Mouse (Mus musculus) ES-Bruce4 (cell line): ENCODE results near the gene Ago1. TPM values are rescaled to one million over a fixed set of nuclear protein-coding genes. Genes with fewer than 3 reads are reported as not detected.

Source experiments
- H3K27ac ChIP-seq: 2 replicates; pipeline ENCODE4 v1.5.1; 2012; ENCODE audit warnings: low read length, inconsistent platforms; ENCODE audit not compliant: insufficient read depth
- H3K27me3 ChIP-seq: 2 replicates; pipeline ENCODE4 v1.6.1; 2012; ENCODE audit warnings: mild to moderate bottlenecking, low read length, inconsistent platforms; ENCODE audit not compliant: control insufficient read depth, poor library complexity, insufficient read depth, severe bottlenecking
- H3K36me3 ChIP-seq: 2 replicates; pipeline ENCODE4 v1.6.1; 2012; ENCODE audit warnings: inconsistent platforms, mild to moderate bottlenecking, low read length, moderate library complexity; ENCODE audit not compliant: control insufficient read depth, poor library complexity, insufficient read depth, severe bottlenecking
- H3K4me1 ChIP-seq: one replicate; pipeline ENCODE4 v1.8.1; 2011; ENCODE audit warnings: low read length; ENCODE audit not compliant: control insufficient read depth, insufficient read depth
- H3K4me3 ChIP-seq: 2 replicates; pipeline ENCODE4 v1.5.1; 2011; ENCODE audit warnings: low read depth, mild to moderate bottlenecking, low read length
- H3K9ac ChIP-seq: 2 replicates; pipeline ENCODE4 v1.6.1; 2012; ENCODE audit warnings: low read depth, mild to moderate bottlenecking, inconsistent platforms; ENCODE audit not compliant: poor library complexity, severe bottlenecking
- H3K9me3 ChIP-seq: replicated peaks from 2 replicates; pipeline ENCODE4 v1.6.1; 2012; ENCODE audit warnings: mild to moderate bottlenecking, low read length, inconsistent platforms; ENCODE audit not compliant: control insufficient read depth, poor library complexity, insufficient read depth, severe bottlenecking
- CTCF ChIP-seq: IDR thresholded peaks from one replicate; pipeline ENCODE4 v1.8.1; 2011; ENCODE audit warnings: low read depth, low read length
- EP300 ChIP-seq: IDR thresholded peaks from 2 replicates; pipeline ENCODE4 v1.6.1; 2011; ENCODE audit warnings: low read depth, low read length; ENCODE audit not compliant: insufficient read depth
- POLR2A ChIP-seq: IDR thresholded peaks from one replicate; pipeline ENCODE4 v1.8.1; 2011; ENCODE audit warnings: low read length; ENCODE audit not compliant: insufficient read depth
- polyA plus RNA-seq: library from polyadenylated mRNA; stranded (reverse); fragments of >200 nt; gene quantifications from 2 replicates; pipeline ENCODE4 v1.2.4, GENCODE M21; 2011; ENCODE audit warnings: low read depth; ENCODE audit not compliant: missing spikeins, insufficient read depth, insufficient read length

Ago1 gene
- polyA plus RNA-seq, 1 experiment: 44.8 TPM

- TF ChIP-seq POLR2A (no peak), CTCF (no peak)
- Histone ChIP-seq H3K4me1 (no peaks in the 10 kb centered on the region), H3K4me3 (peak overlapping the region; percentile 25; the same call in 1 of the 2 replicates), H3K27ac (no peak overlapping the region), H3K9me3 (no peaks in the 10 kb centered on the region), H3K36me3 (no peaks in the 10 kb centered on the region), H3K9ac (no peak overlapping the region), H3K27me3 (no peaks in the 10 kb centered on the region)
Measured at GRCm38 (mm10) chr4:126468925-126469324, 542 bp upstream of the Ago1 start.

GRCm38 (mm10) chr4:126467721-126468284 is 580 bp downstream of the Ago1 start:
- peaks cover 4% of the 10 kb centered on the region for H3K4me1 ChIP-seq
- no peaks in the 10 kb centered on the region for H3K9me3 ChIP-seq
- H3K9ac ChIP-seq: peak overlapping the region; percentile 95
- peak overlapping the region; percentile 81 for H3K27ac ChIP-seq
- H3K4me3 ChIP-seq: peak overlapping the region; percentile 90
- no peak for TF ChIP-seq EP300
- TF ChIP-seq POLR2A: no peak
- no peak for TF ChIP-seq CTCF
- H3K36me3 ChIP-seq: no peaks in the 10 kb centered on the region
- H3K27me3 ChIP-seq: no peaks in the 10 kb centered on the region

- Histone ChIP-seq H3K36me3 (no peaks in the 10 kb centered on the region), H3K4me3 (peak overlapping the region; percentile 3; the same call in 1 of the 2 replicates), H3K9me3 (no peaks in the 10 kb centered on the region), H3K4me1 (peaks cover 4% of the 10 kb centered on the region), H3K27me3 (no peaks in the 10 kb centered on the region), H3K27ac (peak overlapping the region; percentile 81), H3K9ac (0 out of 2 replicates have a peak overlapping the region, but pooled peaks have one; percentile 17)
- no peak for TF ChIP-seq POLR2A
- TF ChIP-seq EP300: no peak
- no peak for TF ChIP-seq CTCF
Measured at GRCm38 (mm10) chr4:126466251-126466750, 2.1 kb downstream of the Ago1 start.

- H3K27ac ChIP-seq: peak overlapping the region; percentile 100
- no peak for TF ChIP-seq CTCF
- peak; percentile 99 for TF ChIP-seq EP300
Measured at GRCm38 (mm10) chr4:126465843-126466242, 2.5 kb downstream of the Ago1 start.

GRCm38 (mm10) chr4:126464892-126465235 is 3.5 kb downstream of the Ago1 start:
- H3K9ac ChIP-seq: peak overlapping the region; percentile 61; the same call in 1 of the 2 replicates
- H3K36me3 ChIP-seq: no peaks in the 10 kb centered on the region
- H3K27ac ChIP-seq: peak overlapping the region; percentile 100
- TF ChIP-seq CTCF: no peak
- no peak for TF ChIP-seq POLR2A
- TF ChIP-seq EP300: peak; percentile 81
- no peaks in the 10 kb centered on the region for H3K9me3 ChIP-seq
- H3K4me1 ChIP-seq: peaks cover 4% of the 10 kb centered on the region
- peak overlapping the region; percentile 72 for H3K4me3 ChIP-seq
- no peaks in the 10 kb centered on the region for H3K27me3 ChIP-seq

More at GRCm38 (mm10) chr4:126465843-126466242, 2.5 kb downstream of the Ago1 start:
- Histone ChIP-seq H3K9ac (peak overlapping the region; percentile 61; the same call in 1 of the 2 replicates), H3K36me3 (no peaks in the 10 kb centered on the region), H3K9me3 (no peaks in the 10 kb centered on the region), H3K27me3 (no peaks in the 10 kb centered on the region), H3K4me3 (peak overlapping the region; percentile 72), H3K4me1 (peaks cover 4% of the 10 kb centered on the region)

GRCm38 (mm10) chr4:126464189-126464891 is 4.0 kb downstream of the Ago1 start:
- Histone ChIP-seq H3K36me3 (peaks cover 3% of the 10 kb centered on the region; the same call in 1 of the 2 replicates), H3K9me3 (no peaks in the 10 kb centered on the region), H3K9ac (peak overlapping the region; percentile 34), H3K4me1 (peaks cover 7% of the 10 kb centered on the region), H3K27ac (peak overlapping the region; percentile 100), H3K27me3 (no peaks in the 10 kb centered on the region), H3K4me3 (0 out of 2 replicates have a peak overlapping the region, but pooled peaks have one; percentile 10)
- TF ChIP-seq CTCF: no peak
- TF ChIP-seq EP300: no peak
- TF ChIP-seq POLR2A: no peak
